Mouse (Mus musculus) G1E (cell line): ENCODE results near the gene Snx29. TPM values are rescaled to one million over a fixed set of nuclear protein-coding genes. Genes with fewer than 3 reads are reported as not detected.

Experiments used
- ATAC-seq: 2 replicates; pipeline ENCODE4 v1.8.0; 2016; ENCODE audit warnings: mild to moderate bottlenecking; ENCODE audit not compliant: insufficient number of reproducible peaks, poor library complexity, low FRiP score, severe bottlenecking; ENCODE audit errors: extremely low read depth
- DNase-seq: peaks from one replicate; pipeline ENCODE4 v3.0.0; 2012; ENCODE audit warnings: low spot score
- H3K27me3 ChIP-seq: 2 replicates; pipeline ENCODE4 v1.6.1; 2012; ENCODE audit warnings: mild to moderate bottlenecking, low read length, inconsistent platforms; ENCODE audit not compliant: insufficient read depth
- H3K36me3 ChIP-seq: replicated peaks from 2 replicates; pipeline ENCODE3; 2012; ENCODE audit warnings: mild to moderate bottlenecking, inconsistent platforms
- H3K4me1 ChIP-seq: 2 replicates; pipeline ENCODE4 v1.6.1; 2012; ENCODE audit warnings: low read depth, low read length, inconsistent platforms, mixed read lengths; ENCODE audit not compliant: insufficient read depth
- H3K4me3 ChIP-seq: 2 replicates; pipeline ENCODE4 v1.5.1; 2012; ENCODE audit warnings: low read depth, mild to moderate bottlenecking, inconsistent platforms, low read length, moderate library complexity, mixed read lengths
- H3K9me3 ChIP-seq: replicated peaks from 2 replicates; pipeline ENCODE4 v1.6.1; 2012; ENCODE audit warnings: inconsistent platforms
- CTCF ChIP-seq: IDR thresholded peaks from 2 replicates; pipeline ENCODE4 v1.5.1; 2012; ENCODE audit warnings: low read depth, low read length, inconsistent platforms, mixed read lengths
- GATA1 ChIP-seq: IDR thresholded peaks from 2 replicates; pipeline ENCODE4 v1.6.1; 2012; ENCODE audit warnings: borderline replicate concordance, low read length, inconsistent platforms, mixed read lengths
- GATA2 ChIP-seq: IDR thresholded peaks from 2 replicates; pipeline ENCODE4 v1.6.1; 2012; ENCODE audit warnings: low read depth, low read length, inconsistent platforms, borderline replicate concordance
- POLR2AphosphoS5 ChIP-seq: IDR thresholded peaks from 2 replicates; pipeline ENCODE4 v1.6.1; 2012; ENCODE audit warnings: low read depth, low read length, inconsistent platforms; ENCODE audit not compliant: insufficient replicate concordance
- TAL1 ChIP-seq: conservative IDR thresholded peaks from 2 replicates; pipeline ENCODE4 v1.6.1; 2012; ENCODE audit warnings: low read depth, low read length, inconsistent platforms, mixed read lengths
- polyA plus RNA-seq: library from polyadenylated mRNA; stranded (reverse); fragments of >175 nt; gene quantifications from 2 replicates; pipeline ENCODE4 v1.2.3, GENCODE M21; 2012
- total RNA-seq, 2 experiments: library from RNA; stranded (forward) in 1 of 2; stranded (reverse) in 1 of 2; fragments of 200-1000 nt in 1 of 2; fragments of >200 nt in 1 of 2; fragmentation: Nextera tagmentation in 1 of 2; gene quantifications; 2 replicates each; pipeline ENCODE4 v1.2.3; 2014 to 2017

The Snx29 gene
- total and polyA plus RNA-seq, 3 experiments = 4.4 to 18.0 (median 9.1) TPM

GRCm38 (mm10) chr16:11472852-11473251, 150.1 kb downstream of the Snx29 start:
- Histone ChIP-seq H3K9me3 (no peaks in the 10 kb centered on the region), H3K4me1 (no peaks in the 10 kb centered on the region), H3K4me3 (no peak overlapping the region), H3K27me3 (0 out of 2 replicates have a peak, but pooled peaks cover 2% of the 10 kb centered on the region), H3K36me3 (peaks cover 5% of the 10 kb centered on the region)
- DNase-seq (no peak), ATAC-seq (no peak)
- TF ChIP-seq TAL1 (no peak), POLR2AphosphoS5 (no peak), CTCF (no peak)

GRCm38 (mm10) chr16:11473474-11473873, 150.8 kb downstream of the Snx29 start:
- TF ChIP-seq POLR2AphosphoS5 (no peak), CTCF (no peak), TAL1 (no peak), GATA1 (no peak), GATA2 (no peak)
- ATAC-seq (no peak), DNase-seq (no peak)
- H3K36me3 ChIP-seq = peaks cover 5% of the 10 kb centered on the region
- no peaks in the 10 kb centered on the region for H3K4me1 ChIP-seq
- H3K9me3 ChIP-seq = no peaks in the 10 kb centered on the region
- H3K4me3 ChIP-seq = no peak overlapping the region
- H3K27me3 ChIP-seq = 0 out of 2 replicates have a peak, but pooled peaks cover 2% of the 10 kb centered on the region

- H3K27me3 ChIP-seq = 0 out of 2 replicates have a peak, but pooled peaks cover 2% of the 10 kb centered on the region
- DNase-seq (no peak), ATAC-seq (no peak)
- no peaks in the 10 kb centered on the region for H3K9me3 ChIP-seq
- peaks cover 5% of the 10 kb centered on the region for H3K36me3 ChIP-seq
- no peak overlapping the region for H3K4me3 ChIP-seq
- no peaks in the 10 kb centered on the region for H3K4me1 ChIP-seq
- TF ChIP-seq GATA1 (no peak), TAL1 (no peak), GATA2 (no peak), CTCF (no peak), POLR2AphosphoS5 (no peak)
Observed at GRCm38 (mm10) chr16:11473893-11474505, 151.3 kb downstream of the Snx29 start.

GRCm38 (mm10) chr16:11475137-11475943, 152.6 kb downstream of the Snx29 start:
- Histone ChIP-seq H3K27me3 (0 out of 2 replicates have a peak, but pooled peaks cover 2% of the 10 kb centered on the region), H3K4me1 (no peaks in the 10 kb centered on the region), H3K4me3 (no peak overlapping the region), H3K36me3 (peaks cover 5% of the 10 kb centered on the region), H3K9me3 (no peaks in the 10 kb centered on the region)
- TF ChIP-seq POLR2AphosphoS5 (no peak), GATA1 (no peak), TAL1 (no peak), CTCF (no peak), GATA2 (no peak)
- DNase-seq (no peak), ATAC-seq (no peak)

- Histone ChIP-seq H3K4me3 (no peak overlapping the region), H3K4me1 (no peaks in the 10 kb centered on the region), H3K27me3 (0 out of 2 replicates have a peak, but pooled peaks cover 2% of the 10 kb centered on the region), H3K9me3 (no peaks in the 10 kb centered on the region), H3K36me3 (peaks cover 5% of the 10 kb centered on the region)
- ATAC-seq (no peak), DNase-seq (no peak)
- TF ChIP-seq POLR2AphosphoS5 (no peak), GATA2 (no peak), GATA1 (no peak), CTCF (no peak), TAL1 (no peak)
Observed at GRCm38 (mm10) chr16:11476314-11476713, 153.6 kb downstream of the Snx29 start.

GRCm38 (mm10) chr16:11476968-11477367, 154.3 kb downstream of the Snx29 start:
- no peaks in the 10 kb centered on the region for H3K9me3 ChIP-seq
- no peaks in the 10 kb centered on the region for H3K4me1 ChIP-seq
- 0 out of 2 replicates have a peak, but pooled peaks cover 2% of the 10 kb centered on the region for H3K27me3 ChIP-seq
- DNase-seq (no peak), ATAC-seq (no peak)
- H3K4me3 ChIP-seq = no peak overlapping the region
- TF ChIP-seq GATA2 = no peak
- no peak for TF ChIP-seq GATA1
- no peak for TF ChIP-seq CTCF
- no peak for TF ChIP-seq TAL1
- no peak for TF ChIP-seq POLR2AphosphoS5
- H3K36me3 ChIP-seq = peaks cover 5% of the 10 kb centered on the region
